Mouse (Mus musculus) brain, adult 2 months (tissue): ENCODE measurements at regions not wholly inside any gene's neighbourhood (a gene's known extent, or its start where the extent isn't known, plus 50 kb on each side); places are given as distances from the start of the nearest gene placed in this dataset.
"Not testable (repeated sequence)": the region's sequence is repeated elsewhere in the genome, so short reads cannot be mapped to it uniquely, and the experiment has no call there.

Experiments
- DNase-seq: peaks from one replicate; pipeline ENCODE4 v3.0.0; 2011; ENCODE audit warnings: low read depth, low spot score

DNA sequence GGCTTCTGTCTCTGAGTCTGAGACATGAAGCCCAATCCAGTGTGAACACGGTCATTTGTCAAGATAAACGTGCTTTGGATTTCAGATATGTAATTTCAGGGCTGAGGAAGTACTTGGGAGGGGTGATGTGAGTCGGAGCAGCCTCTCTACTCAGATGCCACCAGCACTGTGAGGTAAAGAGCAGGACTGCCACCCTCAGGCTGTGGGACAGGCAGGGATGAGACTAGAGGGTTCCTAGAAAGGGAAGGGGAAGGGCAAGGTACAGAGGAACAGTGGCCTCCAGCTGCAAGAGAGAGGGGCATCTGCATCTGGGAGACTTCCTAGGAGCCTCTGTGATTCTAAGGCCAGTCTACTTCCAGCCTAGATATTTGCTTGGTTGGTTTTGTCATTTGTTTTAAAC is 78.7 kb upstream of the Csrp2 start:
- peak; percentile 11 for DNase-seq

GRCm38 (mm10) chr10:110841670-110842069 is 77.9 kb upstream of the Csrp2 start:
- DNase-seq, result no peak

DNA sequence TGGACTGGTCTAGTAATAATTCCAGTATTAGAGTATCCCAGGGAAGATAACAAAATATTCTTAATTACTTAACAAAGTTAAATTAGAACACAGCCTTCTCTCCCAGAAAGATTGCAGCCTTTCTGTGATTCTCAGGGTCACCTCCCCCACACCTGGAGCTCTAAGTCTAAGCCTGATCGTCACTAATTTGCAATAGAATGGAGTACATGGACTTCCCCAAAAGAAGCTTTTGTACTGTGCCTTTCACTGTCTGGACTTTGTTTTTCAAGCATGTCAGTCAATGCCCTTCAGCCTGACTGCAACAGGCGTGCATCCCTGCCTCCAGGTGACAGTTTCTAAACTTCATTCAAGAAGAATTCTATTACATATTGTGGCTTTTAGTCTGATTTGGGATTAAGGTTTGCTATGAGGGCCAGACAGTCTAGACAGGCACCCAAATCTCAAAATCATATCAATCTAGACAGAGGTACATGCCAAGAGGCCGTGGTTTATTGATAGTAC is 64.9 kb upstream of the Csrp2 start:
- DNase-seq, result not testable (repeated sequence)

GRCm38 (mm10) chr10:110855645-110856383 is 63.8 kb upstream of the Csrp2 start:
- DNase-seq, result not testable (repeated sequence)

GRCm38 (mm10) chr10:110857320-110858097 is 62.1 kb upstream of the Csrp2 start:
- DNase-seq, result no peak

DNA sequence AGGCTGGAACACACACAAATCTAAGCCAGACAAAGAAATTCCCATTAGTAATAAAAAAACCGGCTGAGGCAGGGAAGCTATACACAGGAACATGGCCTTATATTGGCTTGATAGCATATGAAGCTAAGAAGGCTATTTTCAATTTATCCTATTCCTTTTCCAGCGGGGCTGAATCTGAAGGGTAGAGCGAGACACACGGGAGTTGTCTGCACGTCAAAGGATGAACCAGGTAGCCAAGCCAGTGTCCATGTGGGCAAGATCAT is 61.6 kb upstream of the Csrp2 start:
- no peak for DNase-seq

GRCm38 (mm10) chr10:110858407-110858920 is 61.1 kb upstream of the Csrp2 start:
- DNase-seq, result no peak

DNA sequence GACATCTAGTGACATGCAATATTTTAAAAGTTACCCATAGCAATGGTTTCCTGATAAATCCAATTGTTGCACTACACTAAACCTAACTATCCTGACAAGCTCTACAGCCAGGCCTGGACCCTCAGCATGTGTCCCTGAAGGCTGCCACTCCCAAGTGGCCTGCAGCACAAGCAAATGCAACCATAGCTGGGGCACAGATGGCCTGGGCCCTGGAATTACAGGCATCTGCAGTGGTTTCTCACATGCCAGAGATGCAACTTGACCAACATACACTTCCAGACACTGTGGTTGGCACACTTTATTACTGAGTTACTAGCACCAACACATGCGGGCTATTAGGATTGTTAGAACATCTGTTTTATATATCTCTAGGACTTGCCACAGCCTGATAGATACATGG is 60.3 kb upstream of the Csrp2 start:
- DNase-seq, result no peak
